Mouse (Mus musculus): ENCODE results near the gene Pear1. TPM values are rescaled to one million over a fixed set of nuclear protein-coding genes. Genes with fewer than 3 reads are reported as not detected.

Gene Pear1
- polyA plus RNA-seq, 1 experiment from 2014 or later, result 28.4 TPM

- peak; percentile 58; the same call in 1 of the 2 replicates for ATAC-seq (replicated peaks; ENCODE audit: low FRiP score, low TSS enrichment, low read depth)
- peak overlapping the region; percentile 2; the same call in 1 of the 2 replicates for H3K4me3 ChIP-seq (ENCODE audit: low read depth, low read length)
- peak; percentile 89 for DNase-seq (ENCODE audit: low spot score)
- H3K4me2 ChIP-seq (ENCODE audit: low read length), result peak overlapping the region; percentile 10; the same call in 1 of the 2 replicates
- no peaks in the 10 kb centered on the region for H3K9me3 ChIP-seq (ENCODE audit: control insufficient read depth, low read length)
- WGBS, result 4% methylated on average over 12 of the region's 12 CpGs
- H3K4me1 ChIP-seq (replicated peaks; ENCODE audit: control insufficient read depth, insufficient read depth, low read length), result no peaks in the 10 kb centered on the region
- no peaks in the 10 kb centered on the region for H3K36me3 ChIP-seq (ENCODE audit: control insufficient read depth, insufficient read depth, low read length)
- peaks cover 9% of the 10 kb centered on the region for H3K27me3 ChIP-seq (replicated peaks; ENCODE audit: control insufficient read depth, insufficient read depth, low read length)
- no peak overlapping the region for H3K27ac ChIP-seq (ENCODE audit: low read depth)
- no peak overlapping the region for H3K9ac ChIP-seq (ENCODE audit: low read length)
Measured at GRCm38 (mm10) chr3:87816646-87817093, 7.4 kb downstream of the Pear1 start.

DNA sequence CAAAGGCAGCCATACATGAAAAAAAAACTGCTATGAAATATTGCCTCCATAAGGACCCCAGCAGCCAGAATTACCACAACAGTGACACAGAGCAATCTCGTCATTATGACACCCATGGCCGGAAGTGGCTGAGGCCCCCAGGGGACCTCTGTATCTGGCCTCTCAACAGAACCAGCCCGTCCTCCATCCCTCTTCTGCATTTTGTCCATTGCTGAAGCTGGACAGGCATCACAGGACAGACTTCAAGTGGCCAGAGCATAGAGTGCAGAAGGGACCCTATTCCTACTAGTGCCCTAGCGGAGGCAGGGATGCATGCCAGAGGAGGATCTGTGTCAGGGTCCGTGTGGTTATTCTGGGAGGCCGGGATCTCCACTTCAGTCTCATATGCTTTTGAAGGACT is 7.9 kb downstream of the Pear1 start:
- WGBS, result 56% methylated on average over 6 of the region's 6 CpGs
- ATAC-seq (replicated peaks; ENCODE audit: low FRiP score, low TSS enrichment, low read depth), result no peak
- Histone ChIP-seq H3K27me3 (replicated peaks; ENCODE audit: control insufficient read depth, insufficient read depth, low read length) (peaks cover 14% of the 10 kb centered on the region), H3K9ac (ENCODE audit: low read length) (no peak overlapping the region), H3K4me3 (ENCODE audit: low read depth, low read length) (no peak overlapping the region), H3K4me1 (replicated peaks; ENCODE audit: control insufficient read depth, insufficient read depth, low read length) (no peaks in the 10 kb centered on the region), H3K36me3 (ENCODE audit: control insufficient read depth, insufficient read depth, low read length) (no peaks in the 10 kb centered on the region), H3K4me2 (ENCODE audit: low read length) (no peak overlapping the region), H3K9me3 (ENCODE audit: control insufficient read depth, low read length) (no peaks in the 10 kb centered on the region), H3K27ac (ENCODE audit: low read depth) (no peak overlapping the region)
- DNase-seq (ENCODE audit: low spot score), result no peak

DNA sequence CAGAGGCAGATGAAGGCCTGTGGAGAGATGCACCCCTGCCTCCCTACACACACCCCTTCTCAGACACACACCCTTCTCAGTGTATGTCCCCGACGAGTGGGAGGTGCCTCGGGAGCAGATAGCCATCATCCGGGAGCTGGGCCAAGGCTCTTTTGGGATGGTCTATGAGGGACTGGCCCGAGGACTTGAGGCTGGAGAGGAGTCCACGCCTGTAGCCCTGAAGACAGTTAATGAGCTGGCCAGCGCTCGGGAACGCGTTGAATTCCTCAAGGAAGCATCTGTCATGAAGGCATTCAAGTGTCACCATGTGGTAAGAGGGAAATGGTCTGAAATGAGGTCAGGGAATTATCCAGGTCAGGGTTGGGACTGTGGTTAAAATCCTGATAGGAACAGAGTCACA is 11.2 kb downstream of the Pear1 start:
- no peak overlapping the region for H3K9ac ChIP-seq (ENCODE audit: low read length)
- no peak for DNase-seq (ENCODE audit: low spot score)
- no peaks in the 10 kb centered on the region for H3K4me1 ChIP-seq (replicated peaks; ENCODE audit: control insufficient read depth, insufficient read depth, low read length)
- no peak overlapping the region for H3K4me3 ChIP-seq (ENCODE audit: low read depth, low read length)
- H3K9me3 ChIP-seq (ENCODE audit: control insufficient read depth, low read length), result no peaks in the 10 kb centered on the region
- no peaks in the 10 kb centered on the region for H3K36me3 ChIP-seq (ENCODE audit: control insufficient read depth, insufficient read depth, low read length)
- WGBS, result 54% methylated on average over 10 of the region's 10 CpGs
- no peak overlapping the region for H3K27ac ChIP-seq (ENCODE audit: low read depth)
- H3K27me3 ChIP-seq (replicated peaks; ENCODE audit: control insufficient read depth, insufficient read depth, low read length), result peaks cover 47% of the 10 kb centered on the region
- H3K4me2 ChIP-seq (ENCODE audit: low read length), result no peak overlapping the region
- no peak for ATAC-seq (replicated peaks; ENCODE audit: low FRiP score, low TSS enrichment, low read depth)

DNA sequence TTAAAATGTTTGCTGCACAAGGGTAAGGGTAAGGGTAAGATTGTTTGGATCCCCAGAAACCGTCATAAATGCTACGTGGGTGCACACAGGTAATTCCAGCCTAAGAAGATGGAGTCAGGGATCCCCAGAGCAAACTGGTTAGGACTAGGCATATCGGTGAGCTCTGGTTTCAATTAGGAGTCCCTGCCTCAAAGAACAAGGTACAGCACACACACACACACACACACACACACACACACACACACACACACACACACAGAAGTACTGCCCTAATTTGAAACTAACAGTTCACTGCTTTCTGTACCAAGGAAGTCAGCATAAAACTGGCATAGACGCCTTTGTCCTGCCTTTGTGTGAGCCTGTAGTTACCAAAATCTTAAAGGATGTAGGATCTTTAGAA is 11.7 kb downstream of the Pear1 start:
- no peak for DNase-seq (ENCODE audit: low spot score)
- WGBS, result 83% methylated on average over 4 of the region's 4 CpGs
- H3K9ac ChIP-seq (ENCODE audit: low read length), result no peak overlapping the region
- no peak for ATAC-seq (replicated peaks; ENCODE audit: low FRiP score, low TSS enrichment, low read depth)
- H3K27ac ChIP-seq (ENCODE audit: low read depth), result no peak overlapping the region
- no peak overlapping the region for H3K4me2 ChIP-seq (ENCODE audit: low read length)
- H3K4me3 ChIP-seq (ENCODE audit: low read depth, low read length), result no peak overlapping the region
- no peaks in the 10 kb centered on the region for H3K9me3 ChIP-seq (ENCODE audit: control insufficient read depth, low read length)
- peaks cover 51% of the 10 kb centered on the region for H3K27me3 ChIP-seq (replicated peaks; ENCODE audit: control insufficient read depth, insufficient read depth, low read length)
- no peaks in the 10 kb centered on the region for H3K4me1 ChIP-seq (replicated peaks; ENCODE audit: control insufficient read depth, insufficient read depth, low read length)
- no peaks in the 10 kb centered on the region for H3K36me3 ChIP-seq (ENCODE audit: control insufficient read depth, insufficient read depth, low read length)

DNA sequence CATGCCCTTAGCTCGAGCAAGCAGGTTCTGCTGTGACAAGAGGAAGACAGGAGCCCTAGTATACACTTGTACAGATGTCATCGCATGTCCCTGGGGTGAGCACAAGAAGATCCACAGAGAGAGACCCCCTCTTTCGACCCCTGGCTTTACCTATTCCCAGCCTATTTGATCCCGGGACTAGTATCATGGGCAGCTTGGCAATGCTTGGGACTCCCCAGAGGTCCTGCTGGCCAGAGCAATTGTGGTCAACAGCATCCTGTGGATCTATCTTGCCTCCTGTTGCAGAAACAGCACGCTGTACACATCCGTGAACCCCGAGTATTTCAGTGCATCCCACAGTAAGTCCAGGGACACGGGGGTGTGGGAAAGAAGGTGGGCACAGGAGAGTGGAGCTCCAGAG is 12.8 kb downstream of the Pear1 start:
- no peak overlapping the region for H3K9ac ChIP-seq (ENCODE audit: low read length)
- WGBS, result 85% methylated on average over 8 of the region's 8 CpGs
- no peak overlapping the region for H3K4me2 ChIP-seq (ENCODE audit: low read length)
- no peaks in the 10 kb centered on the region for H3K9me3 ChIP-seq (ENCODE audit: control insufficient read depth, low read length)
- no peak for ATAC-seq (replicated peaks; ENCODE audit: low FRiP score, low TSS enrichment, low read depth)
- H3K36me3 ChIP-seq (ENCODE audit: control insufficient read depth, insufficient read depth, low read length), result no peaks in the 10 kb centered on the region
- no peaks in the 10 kb centered on the region for H3K4me1 ChIP-seq (replicated peaks; ENCODE audit: control insufficient read depth, insufficient read depth, low read length)
- no peak for DNase-seq (ENCODE audit: low spot score)
- H3K4me3 ChIP-seq (ENCODE audit: low read depth, low read length), result no peak overlapping the region
- peaks cover 56% of the 10 kb centered on the region for H3K27me3 ChIP-seq (replicated peaks; ENCODE audit: control insufficient read depth, insufficient read depth, low read length)
- no peak overlapping the region for H3K27ac ChIP-seq (ENCODE audit: low read depth)

GRCm38 (mm10) chr3:87809322-87809962 is 14.7 kb downstream of the Pear1 start:
- H3K4me2 ChIP-seq (ENCODE audit: low read length), result peak overlapping the region; percentile 33
- no peaks in the 10 kb centered on the region for H3K36me3 ChIP-seq (ENCODE audit: control insufficient read depth, insufficient read depth, low read length)
- H3K27me3 ChIP-seq (replicated peaks; ENCODE audit: control insufficient read depth, insufficient read depth, low read length), result peaks cover 72% of the 10 kb centered on the region
- peak overlapping the region; percentile 15; the same call in 1 of the 2 replicates for H3K4me3 ChIP-seq (ENCODE audit: low read depth, low read length)
- DNase-seq (ENCODE audit: low spot score) (no peak), ATAC-seq (replicated peaks; ENCODE audit: low FRiP score, low TSS enrichment, low read depth) (peak; percentile 75)
- H3K4me1 ChIP-seq (replicated peaks; ENCODE audit: control insufficient read depth, insufficient read depth, low read length), result no peaks in the 10 kb centered on the region
- 3% methylated on average over 28 of the region's 28 CpGs for WGBS
- H3K9me3 ChIP-seq (ENCODE audit: control insufficient read depth, low read length), result no peaks in the 10 kb centered on the region
- H3K9ac ChIP-seq (ENCODE audit: low read length), result no peak overlapping the region
- no peak overlapping the region for H3K27ac ChIP-seq (ENCODE audit: low read depth)

DNA sequence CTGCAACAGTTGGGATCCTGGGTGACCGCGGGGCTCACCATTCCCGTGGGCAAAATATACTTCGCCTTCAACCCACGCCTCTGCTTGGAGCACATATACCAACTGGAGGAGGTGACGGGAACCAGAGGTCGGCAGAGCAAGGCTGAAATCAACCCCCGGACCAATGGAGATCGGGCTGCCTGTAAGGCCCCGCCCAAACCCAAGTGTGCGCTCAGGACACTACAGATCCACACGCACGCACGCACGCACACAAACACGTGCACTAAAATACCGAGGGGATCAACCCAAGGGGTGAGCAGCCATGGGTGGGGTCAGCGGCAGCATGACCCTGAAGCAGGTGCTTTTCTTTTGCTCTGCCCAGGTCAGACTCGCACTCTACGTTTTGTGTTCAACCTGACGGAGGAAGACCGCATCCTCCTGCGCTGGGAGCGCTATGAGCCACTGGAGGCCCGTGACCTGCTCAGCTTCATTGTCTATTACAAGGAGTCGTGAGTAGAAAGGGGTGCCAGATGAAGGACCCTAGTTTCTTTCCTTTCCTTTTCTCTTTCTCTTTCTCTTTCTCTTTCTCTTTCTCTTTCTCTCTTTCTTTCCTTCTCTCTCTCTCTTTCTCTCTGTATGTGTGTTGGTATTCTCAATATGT is 19.9 kb downstream of the Pear1 start:
- Histone ChIP-seq H3K4me2 (ENCODE audit: low read length) (peak overlapping the region; percentile 48), H3K36me3 (ENCODE audit: control insufficient read depth, insufficient read depth, low read length) (no peaks in the 10 kb centered on the region), H3K27me3 (replicated peaks; ENCODE audit: control insufficient read depth, insufficient read depth, low read length) (peaks cover 93% of the 10 kb centered on the region), H3K4me1 (replicated peaks; ENCODE audit: control insufficient read depth, insufficient read depth, low read length) (peaks cover 4% of the 10 kb centered on the region; the same call in 1 of the 2 replicates), H3K4me3 (ENCODE audit: low read depth, low read length) (peak overlapping the region; percentile 20; the same call in 1 of the 2 replicates), H3K9me3 (ENCODE audit: control insufficient read depth, low read length) (no peaks in the 10 kb centered on the region), H3K9ac (ENCODE audit: low read length) (no peak overlapping the region), H3K27ac (ENCODE audit: low read depth) (no peak overlapping the region)
- DNase-seq (ENCODE audit: low spot score) (no peak), ATAC-seq (replicated peaks; ENCODE audit: low FRiP score, low TSS enrichment, low read depth) (0 out of 2 replicates have a peak, but pooled peaks have one; percentile 53)
- 4% methylated on average over 26 of the region's 26 CpGs for WGBS

GRCm38 (mm10) chr3:87801681-87802080 is 22.4 kb downstream of the Pear1 start:
- no peak overlapping the region for H3K9ac ChIP-seq (ENCODE audit: low read length)
- WGBS, result 54% methylated on average over 5 of the region's 5 CpGs
- no peaks in the 10 kb centered on the region for H3K9me3 ChIP-seq (ENCODE audit: control insufficient read depth, low read length)
- H3K36me3 ChIP-seq (ENCODE audit: control insufficient read depth, insufficient read depth, low read length), result no peaks in the 10 kb centered on the region
- no peak overlapping the region for H3K27ac ChIP-seq (ENCODE audit: low read depth)
- no peak overlapping the region for H3K4me2 ChIP-seq (ENCODE audit: low read length)
- no peak overlapping the region for H3K4me3 ChIP-seq (ENCODE audit: low read depth, low read length)
- peaks cover 4% of the 10 kb centered on the region for H3K4me1 ChIP-seq (replicated peaks; ENCODE audit: control insufficient read depth, insufficient read depth, low read length)
- ATAC-seq (replicated peaks; ENCODE audit: low FRiP score, low TSS enrichment, low read depth) (no peak), DNase-seq (ENCODE audit: low spot score) (no peak)
- peaks cover 91% of the 10 kb centered on the region for H3K27me3 ChIP-seq (replicated peaks; ENCODE audit: control insufficient read depth, insufficient read depth, low read length)

Data from intestine, embryonic 14.5 days (tissue).